Comparison of ENCODE assay signal across 16 mouse cellular contexts in the genomic region with DNA sequence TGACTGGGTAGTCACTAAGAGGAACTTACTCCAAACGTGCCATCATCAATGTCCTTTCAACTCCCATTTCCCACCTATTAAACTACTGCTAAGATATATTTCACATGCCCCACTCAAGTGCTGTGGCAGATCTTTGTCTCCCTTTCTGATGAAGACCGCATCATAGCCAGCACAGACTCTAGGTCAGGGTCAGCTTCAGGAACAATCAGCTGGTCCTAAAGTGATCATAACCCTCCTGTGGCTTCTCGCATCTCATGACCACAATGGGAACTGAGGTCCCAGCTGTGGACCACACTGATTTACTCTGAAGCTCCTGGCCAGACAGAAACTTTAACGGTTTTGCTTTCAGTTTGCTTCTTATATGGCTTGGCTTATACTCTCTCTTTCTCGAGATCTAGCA.
DNase-seq lines count a peak whose midpoint lies in the region; ATAC-seq and TF ChIP-seq lines count a peak whose summit lies in the region.
"Had no signal": no experiment of that assay in that cellular context is flagged by ENCODE, and none has a peak within 500 bp of the region (broad histone marks: within the 10 kb centered on the region; RNA-seq: fewer than 3 reads in every experiment).

No protein-coding gene starts in this region.

- DNase-seq in heart, postnatal 25 days (ENCODE audit: low spot score): no peak
- peak; percentile 76 for DNase-seq in CH12.LX (ENCODE audit: extremely low read depth)
- DNase-seq in naive thymus-derived CD4-positive, alpha-beta T cell, adult 2 months (ENCODE audit: low read depth): peak; percentile 42
- DNase-seq in midbrain, embryonic 14.5 days: no peak
- DNase-seq in hindbrain, embryonic 10.5 days (ENCODE audit: low spot score): no peak
- DNase-seq: adrenal gland, postnatal 36 days; gastrocnemius, postnatal 36 days; kidney, adult 11 months; layer of hippocampus, postnatal 36 days; lung, postnatal 4 days; right cerebral cortex, adult 18-20 months; thymus, postnatal 14 days had no signal

- 0 out of 2 replicates have a peak overlapping the region, but pooled peaks have one; percentile 10 for H3K4me2 ChIP-seq in heart, embryonic 16.5 days (ENCODE audit: low read depth, low read length)
- peak overlapping the region; percentile 88 for H3K4me2 ChIP-seq in CH12.LX (ENCODE audit: insufficient read depth, low read depth, poor library complexity, severe bottlenecking)
- no peak overlapping the region for H3K4me2 ChIP-seq in midbrain, embryonic 14.5 days (ENCODE audit: low read length)
- H3K4me2 ChIP-seq: limb, embryonic 12.5 days had no signal

- H3K79me2 ChIP-seq in CH12.LX (replicated peaks; ENCODE audit: control insufficient read depth, extremely low read depth, insufficient read depth, poor library complexity, severe bottlenecking): peaks cover 76% of the 10 kb centered on the region

- H3K36me3 ChIP-seq in heart, embryonic 16.5 days (ENCODE audit: control insufficient read depth, insufficient read depth): peaks cover 4% of the 10 kb centered on the region; the same call in 1 of the 2 replicates
- peaks cover 3 to 7% of the 10 kb centered on the region in 2 experiments for H3K36me3 ChIP-seq in CH12.LX (replicated peaks in 1 of 2; ENCODE audit: control insufficient read depth in 1 of 2, insufficient read depth in 1 of 2, low read length in 1 of 2)
- no peaks in the 10 kb centered on the region for H3K36me3 ChIP-seq in midbrain, embryonic 14.5 days (ENCODE audit: control insufficient read depth, insufficient read depth, low read length)
- H3K36me3 ChIP-seq in hindbrain, embryonic 10.5 days: no peaks in the 10 kb centered on the region
- H3K36me3 ChIP-seq: limb, embryonic 12.5 days had no signal

- peaks cover 76% of the 10 kb centered on the region for H3K4me1 ChIP-seq in heart, embryonic 16.5 days (ENCODE audit: control insufficient read depth, insufficient read depth, low read length)
- H3K4me1 ChIP-seq in CH12.LX (ENCODE audit: control insufficient read depth in 1 of 2, insufficient read depth in 2 of 2): peaks cover 19 to 89% of the 10 kb centered on the region in 2 experiments
- peaks cover 10% of the 10 kb centered on the region for H3K4me1 ChIP-seq in midbrain, embryonic 14.5 days (ENCODE audit: control insufficient read depth, insufficient read depth, low read length)
- H3K4me1 ChIP-seq in hindbrain, embryonic 10.5 days (replicated peaks): peaks cover 20% of the 10 kb centered on the region

- no peak for ATAC-seq in heart, embryonic 16.5 days (replicated peaks; ENCODE audit: extremely low read depth, insufficient read depth, low FRiP score)
- ATAC-seq in common myeloid progenitor, adult 5-6 weeks (replicated peaks; ENCODE audit: low read depth, poor library complexity, severe bottlenecking): peak; percentile 33; the same call in 1 of the 2 replicates
- no peak for ATAC-seq in midbrain, embryonic 14.5 days (ENCODE audit: low FRiP score, low TSS enrichment)
- ATAC-seq: forebrain, embryonic 16.5 days had no signal

- dilution Hi-C loops in CH12.LX (cut with MboI; ENCODE audit: extremely low pct_ligation_motif_present, extremely low pct_unique_long_range_greater_than_20kb, low sequenced_read_pairs): no loop called here

- no peak overlapping the region for H3K9ac ChIP-seq in heart, embryonic 16.5 days (ENCODE audit: low read length)
- peak overlapping the region; percentile 70 for H3K9ac ChIP-seq in CH12.LX (ENCODE audit: insufficient read depth, low read depth)
- no peak overlapping the region for H3K9ac ChIP-seq in midbrain, embryonic 14.5 days (replicated peaks; ENCODE audit: low read length)
- H3K9ac ChIP-seq: limb, embryonic 12.5 days had no signal

- 0 out of 2 replicates have a peak, but pooled peaks have one; percentile 29 for TF ChIP-seq POLR2A in CH12.LX (IDR thresholded peaks at IDR 0.05; ENCODE audit: low read depth, low read length)

- no peak overlapping the region for H3K4me3 ChIP-seq in heart, embryonic 16.5 days (ENCODE audit: low read length)
- H3K4me3 ChIP-seq in CH12.LX (replicated peaks in 1 of 3; ENCODE audit: low read depth in 2 of 3, low read length in 2 of 3, poor library complexity in 1 of 3): peak overlapping the region; percentile 26 to 32 (median 29)
- no peak overlapping the region for H3K4me3 ChIP-seq in midbrain, embryonic 14.5 days (replicated peaks; ENCODE audit: low read depth, low read length)
- H3K4me3 ChIP-seq in hindbrain, embryonic 10.5 days: no peak overlapping the region
- H3K4me3 ChIP-seq: limb, embryonic 12.5 days had no signal

- H3K27ac ChIP-seq in heart, embryonic 16.5 days (ENCODE audit: low read length): no peak overlapping the region
- peak overlapping the region; percentile 83 for H3K27ac ChIP-seq in CH12.LX (ENCODE audit: insufficient read depth, low read depth)
- no peak overlapping the region for H3K27ac ChIP-seq in midbrain, embryonic 14.5 days (replicated peaks; ENCODE audit: low read depth, low read length)
- H3K27ac ChIP-seq in hindbrain, embryonic 10.5 days: no peak overlapping the region
- H3K27ac ChIP-seq: limb, embryonic 12.5 days had no signal

- no peak for TF ChIP-seq RAD21 in CH12.LX (IDR thresholded peaks at IDR 0.05; ENCODE audit: low read depth, low read length)

- intact Hi-C loops in heart, postnatal 25 days (cut with DNase I): no loop called here

- TF ChIP-seq CTCF in CH12.LX (conservative IDR thresholded peaks at IDR 0.05 in 1 of 2, IDR thresholded peaks at IDR 0.05 in 1 of 2; ENCODE audit: low read depth in 2 of 2, low read length in 2 of 2): no peak

- no peaks in the 10 kb centered on the region for H3K9me3 ChIP-seq in heart, embryonic 16.5 days (replicated peaks; ENCODE audit: control insufficient read depth, low read length)
- H3K9me3 ChIP-seq in CH12.LX (replicated peaks; ENCODE audit: low read length): no peaks in the 10 kb centered on the region
- no peaks in the 10 kb centered on the region for H3K9me3 ChIP-seq in midbrain, embryonic 14.5 days (ENCODE audit: control insufficient read depth, low read length)
- H3K9me3 ChIP-seq in hindbrain, embryonic 10.5 days: no peaks in the 10 kb centered on the region
- H3K9me3 ChIP-seq: limb, embryonic 12.5 days had no signal

- H3K27me3 ChIP-seq in heart, embryonic 16.5 days (ENCODE audit: control insufficient read depth, insufficient read depth, low read length): no peaks in the 10 kb centered on the region
- H3K27me3 ChIP-seq in CH12.LX (replicated peaks): no peaks in the 10 kb centered on the region
- H3K27me3 ChIP-seq in midbrain, embryonic 14.5 days (ENCODE audit: control insufficient read depth, insufficient read depth, low read length): no peaks in the 10 kb centered on the region
- H3K27me3 ChIP-seq in hindbrain, embryonic 10.5 days (ENCODE audit: insufficient read depth, poor library complexity, severe bottlenecking): peaks cover 8% of the 10 kb centered on the region; the same call in 1 of the 2 replicates
- H3K27me3 ChIP-seq: limb, embryonic 12.5 days had no signal

- 64% methylated on average over 5 of the region's 5 CpGs for WGBS in heart, embryonic 16.5 days
- WGBS in midbrain, embryonic 14.5 days: 77% methylated on average over 5 of the region's 5 CpGs
- 72% methylated on average over 5 of the region's 5 CpGs for WGBS in hindbrain, embryonic 10.5 days

- in situ Hi-C loops in CH12.LX (cut with MboI; ENCODE audit: low pct_ligation_motif_present, low pct_unique_long_range_greater_than_20kb, low sequenced_read_pairs): loop anchor here (5.0 kb wide), 1 partner anchor 66 kb away; the partner anchor contains the start of gene Camk2d

- peak; percentile 17; the same call in 1 of the 2 replicates for TF ChIP-seq EP300 in CH12.LX (IDR thresholded peaks at IDR 0.05; ENCODE audit: low read length)

TF ChIP-seq in CH12.LX, 34 proteins besides CTCF, POLR2A, EP300 and RAD21:
- TF ChIP-seq USF1 (IDR thresholded peaks at IDR 0.05; ENCODE audit: low read depth, low read length) (no peak), MEF2A (IDR thresholded peaks at IDR 0.05; ENCODE audit: borderline replicate concordance, low read depth, low read length) (no peak), UBTF (IDR thresholded peaks at IDR 0.05; ENCODE audit: low read depth, low read length) (no peak), MAZ (IDR thresholded peaks at IDR 0.05; ENCODE audit: low read depth, low read length) (no peak), JUND (conservative IDR thresholded peaks at IDR 0.05; ENCODE audit: low read depth, low read length) (no peak), MXI1 (IDR thresholded peaks at IDR 0.05; ENCODE audit: low read depth, low read length) (no peak), GABPA (IDR thresholded peaks at IDR 0.05; ENCODE audit: insufficient replicate concordance, low read depth, low read length) (no peak), MAX (IDR thresholded peaks at IDR 0.05; ENCODE audit: low read length) (no peak), BHLHE40 (IDR thresholded peaks at IDR 0.05; ENCODE audit: low read depth, low read length) (peak; percentile 76), JUN (IDR thresholded peaks at IDR 0.05; ENCODE audit: insufficient read depth, low read depth, low read length) (no peak), CHD1 (IDR thresholded peaks at IDR 0.05; ENCODE audit: low read depth, low read length) (no peak), MAFK (IDR thresholded peaks at IDR 0.05; ENCODE audit: insufficient replicate concordance, low read length) (no peak), CHD2 (IDR thresholded peaks at IDR 0.05; ENCODE audit: low read length) (no peak), USF2 (conservative IDR thresholded peaks at IDR 0.05; ENCODE audit: low read depth, low read length) (no peak), HCFC1 (IDR thresholded peaks at IDR 0.05; ENCODE audit: low read depth, low read length) (no peak), ZMIZ1 (IDR thresholded peaks at IDR 0.05; ENCODE audit: low read depth, low read length) (no peak), ETS1 (conservative IDR thresholded peaks at IDR 0.05; ENCODE audit: low read depth, low read length) (peak; percentile 99), SIN3A (IDR thresholded peaks at IDR 0.05; ENCODE audit: low read length) (peak; percentile 81; the same call in 1 of the 2 replicates), POLR2AphosphoS2 (IDR thresholded peaks at IDR 0.05; ENCODE audit: low read depth, low read length) (no peak)
TF ChIP-seq in CH12.LX: peak in this region for 3.

Comparison
In these comparisons a context has a peak if more than half of its experiments do, and no peak if none do; other contexts are left out.
1. H3K4me3 ChIP-seq: peak in CH12.LX (3 of 3); none in heart, embryonic 16.5 days (single experiment), midbrain, embryonic 14.5 days (single experiment) and hindbrain, embryonic 10.5 days (single experiment).
2. DNase-seq: peak in CH12.LX (single experiment) and naive thymus-derived CD4-positive, alpha-beta T cell, adult 2 months (single experiment); none in heart, postnatal 25 days (single experiment), midbrain, embryonic 14.5 days (single experiment) and hindbrain, embryonic 10.5 days (single experiment).